Mouse (Mus musculus) small intestine, adult 2 months (tissue): ENCODE measurements at regions not wholly inside any gene's neighbourhood (a gene's known extent, or its start where the extent isn't known, plus 50 kb on each side); places are given as distances from the start of the nearest gene placed in this dataset.

Experiments
- CTCF ChIP-seq: fragments of 200-500 bp; IDR thresholded peaks from 2 replicates; pipeline ENCODE4 v1.5.1; 2012; ENCODE audit warnings: low read depth, mild to moderate bottlenecking, control low read depth, inconsistent platforms, low read length, moderate library complexity, mixed read lengths; ENCODE audit not compliant: insufficient replicate concordance, insufficient read length; ENCODE audit errors: extremely low read depth
- POLR2A ChIP-seq: fragments of 200-500 bp; IDR thresholded peaks from 2 replicates; pipeline ENCODE4 v1.6.1; 2012; ENCODE audit warnings: low read depth, mild to moderate bottlenecking, control low read depth, inconsistent platforms, low read length, moderate library complexity

- TF ChIP-seq CTCF (no peak), POLR2A (no peak)
These were observed 293.4 kb downstream of the Sox4 start for GRCm38 (mm10) chr13:28660151-28660550.
